Mouse (Mus musculus) urinary bladder, adult 18-20 months (tissue): ENCODE measurements at regions not wholly inside any gene's neighbourhood (a gene's known extent, or its start where the extent isn't known, plus 50 kb on each side); places are given as distances from the start of the nearest gene placed in this dataset.

Experiments used
- DNase-seq, 2 experiments: peaks; one replicate each; pipeline ENCODE4 v3.0.0; 2022; ENCODE audit warnings: low spot score in 2 of 2, mixed read lengths in 2 of 2

- no peak for DNase-seq
These were observed 124.1 kb downstream of the Pten start for GRCm38 (mm10) chr19:32881443-32881842.

- no peak for DNase-seq
These were observed 127.0 kb downstream of the Pten start for GRCm38 (mm10) chr19:32884279-32884678.

GRCm38 (mm10) chr19:32885481-32886131 lies 128.3 kb downstream of the Pten start:
- no peak for DNase-seq

GRCm38 (mm10) chr19:32887190-32887589 lies 129.9 kb downstream of the Pten start:
- no peak for DNase-seq

GRCm38 (mm10) chr19:32888616-32889305 lies 131.5 kb downstream of the Pten start:
- no peak for DNase-seq

GRCm38 (mm10) chr19:32890801-32891200 lies 133.5 kb downstream of the Pten start:
- DNase-seq = no peak

GRCm38 (mm10) chr19:32892469-32892868 lies 135.2 kb downstream of the Pten start:
- DNase-seq = no peak

- no peak for DNase-seq
These were observed 146.3 kb downstream of the Pten start for GRCm38 (mm10) chr19:32903454-32904108.

- no peak for DNase-seq
These were observed 147.2 kb downstream of the Pten start for GRCm38 (mm10) chr19:32904517-32904916.

- no peak for DNase-seq
These were observed 148.7 kb downstream of the Pten start for GRCm38 (mm10) chr19:32905901-32906431.

- no peak for DNase-seq
These were observed 149.5 kb downstream of the Pten start for GRCm38 (mm10) chr19:32906820-32907219.

- no peak for DNase-seq
These were observed 152.8 kb downstream of the Pten start for GRCm38 (mm10) chr19:32910050-32910462.

GRCm38 (mm10) chr19:32912323-32912722 lies 155.0 kb downstream of the Pten start:
- no peak for DNase-seq

- no peak for DNase-seq
These were observed 159.4 kb downstream of the Pten start for GRCm38 (mm10) chr19:32916507-32917280.

- no peak for DNase-seq
These were observed 163.7 kb downstream of the Pten start for GRCm38 (mm10) chr19:32921021-32921420.

GRCm38 (mm10) chr19:32923911-32924310 lies 166.6 kb downstream of the Pten start:
- no peak for DNase-seq

GRCm38 (mm10) chr19:32925628-32926505 lies 168.6 kb downstream of the Pten start:
- DNase-seq = no peak

GRCm38 (mm10) chr19:32926571-32926970 lies 169.3 kb downstream of the Pten start:
- no peak for DNase-seq

GRCm38 (mm10) chr19:32933676-32934075 lies 176.4 kb downstream of the Pten start:
- no peak for DNase-seq

GRCm38 (mm10) chr19:32935638-32936037 lies 178.3 kb downstream of the Pten start:
- DNase-seq = no peak

- no peak for DNase-seq
These were observed 180.3 kb downstream of the Pten start for GRCm38 (mm10) chr19:32937591-32937990.
